Mouse (Mus musculus): ENCODE measurements at regions not wholly inside any gene's neighbourhood (a gene's known extent, or its start where the extent isn't known, plus 50 kb on each side); places are given as distances from the start of the nearest gene placed in this dataset.

DNA sequence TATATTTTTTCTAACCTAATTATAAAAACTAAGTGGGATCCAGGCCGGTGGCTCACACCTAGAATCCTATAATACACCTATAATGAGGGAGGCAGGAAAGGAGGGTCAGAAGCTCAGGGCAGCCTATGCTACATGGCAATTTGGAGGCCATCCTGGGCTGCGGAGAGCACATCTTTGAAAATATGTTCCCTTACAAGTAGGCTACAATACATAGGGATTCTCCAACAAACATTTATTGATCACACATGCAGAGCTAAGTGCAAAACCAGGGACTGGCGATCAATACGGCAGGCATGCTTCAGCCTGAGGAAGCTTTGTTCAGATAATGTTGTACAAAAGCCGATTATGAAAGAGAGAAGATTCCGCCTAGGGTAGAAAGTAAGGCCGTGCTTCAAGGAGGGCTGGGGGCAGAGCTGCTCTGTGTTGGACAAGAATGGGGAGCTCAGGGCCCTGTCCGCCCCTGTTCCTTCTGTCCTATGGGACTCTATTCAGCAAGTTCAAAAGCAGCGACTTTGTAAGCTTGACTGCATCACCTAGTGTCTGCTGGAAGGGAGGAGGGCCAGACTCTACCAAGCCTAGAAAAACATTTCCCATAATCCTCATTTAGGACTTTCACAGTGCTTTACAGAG, 53.4 kb upstream of the Sgk1 start:
- DNase-seq (ENCODE audit: low read depth, low spot score): no peak

- DNase-seq (ENCODE audit: low read depth, low spot score): peak; percentile 95
Measured at GRCm38 (mm10) chr10:21829062-21829731, 52.8 kb upstream of the Sgk1 start.

DNA sequence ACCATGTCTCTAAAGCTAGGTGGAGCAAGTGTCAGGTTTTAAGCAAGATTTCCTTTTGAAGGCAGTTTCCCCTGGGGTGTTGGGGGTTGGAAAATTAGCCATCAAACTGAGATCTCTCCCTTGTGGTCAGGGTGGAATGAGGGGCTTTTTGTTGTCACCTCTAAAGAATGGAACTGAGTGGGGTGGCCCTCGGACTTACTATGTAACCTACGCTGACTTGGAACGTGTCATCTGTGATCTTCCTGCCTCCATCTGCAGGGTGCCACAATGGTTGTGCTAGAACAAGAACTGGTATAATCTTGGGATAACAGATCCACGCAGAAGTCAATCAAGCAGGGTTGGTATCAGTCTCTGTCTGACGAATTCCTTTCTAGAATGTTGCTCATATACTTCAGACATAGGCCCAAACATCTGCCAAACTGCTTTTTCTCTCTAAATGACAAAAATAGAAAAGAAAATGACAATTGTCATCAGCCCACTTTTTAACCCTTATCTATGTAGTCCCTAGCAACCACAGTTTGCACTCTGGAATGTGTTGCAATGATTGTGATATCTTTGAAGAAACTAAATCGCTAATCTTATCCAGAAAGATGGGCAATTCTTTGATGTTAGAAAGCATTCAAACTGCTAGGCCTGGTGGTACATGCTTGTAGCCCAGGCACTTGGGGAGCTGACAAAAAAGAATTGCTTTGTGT, 50.8 kb upstream of the Sgk1 start:
- DNase-seq (ENCODE audit: low read depth, low spot score): no peak
